Mouse (Mus musculus): ENCODE results near the gene Twsg1. TPM values are rescaled to one million over a fixed set of nuclear protein-coding genes. Genes with fewer than 3 reads are reported as not detected.

Twsg1 gene
- total and polyA plus RNA-seq, 2 experiments = 16.3 to 21.2 TPM

DNA sequence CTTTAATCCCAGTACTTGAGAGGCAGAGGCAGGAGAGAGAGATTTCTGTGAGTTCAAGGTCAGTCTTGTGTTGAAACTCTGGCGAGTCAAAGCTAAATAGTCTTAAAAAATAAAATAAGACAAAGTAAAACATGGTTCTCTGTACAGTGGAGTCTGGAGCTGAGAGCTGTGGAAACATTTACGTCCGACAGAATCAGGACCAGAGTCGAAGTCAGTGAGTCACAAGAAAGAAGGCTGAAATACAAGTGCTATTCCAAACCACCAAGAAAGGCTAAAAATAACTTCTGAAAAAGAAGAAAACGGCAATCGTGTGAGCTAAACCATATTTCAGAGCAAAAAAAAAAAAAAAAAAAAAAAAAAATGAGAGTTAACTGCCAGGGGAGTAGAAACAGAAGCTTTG lies 48.7 kb downstream of the Twsg1 start:
- Histone ChIP-seq H3K4me1 (ENCODE audit: control insufficient read depth, insufficient read depth, low read length) (no peaks in the 10 kb centered on the region), H3K9ac (ENCODE audit: low read depth, low read length) (no peak overlapping the region), H3K79me2 (ENCODE audit: control insufficient read depth, insufficient read depth, low read length) (no peaks in the 10 kb centered on the region), H3K4me3 (ENCODE audit: insufficient read depth, low read depth, low read length) (no peak overlapping the region), H3K27me3 (ENCODE audit: control insufficient read depth, insufficient read depth, low read length) (no peaks in the 10 kb centered on the region), H3K36me3 (ENCODE audit: control insufficient read depth, insufficient read depth, low read length) (no peaks in the 10 kb centered on the region), H3K27ac (replicated peaks; ENCODE audit: insufficient read depth, low read depth, low read length) (no peak overlapping the region)
- DNase-seq (ENCODE audit: extremely low read depth, low read depth, low spot score) = no peak
- TF ChIP-seq CTCF (IDR thresholded peaks at IDR 0.05; ENCODE audit: low read depth, low read length) (no peak), POLR2A (IDR thresholded peaks at IDR 0.05; ENCODE audit: extremely low read depth, insufficient read depth, low read length) (no peak)
- 88% methylated on average over 6 of the region's 6 CpGs for WGBS

GRCm38 (mm10) chr17:65896016-65896415 lies 55.0 kb downstream of the Twsg1 start:
- TF ChIP-seq CTCF (IDR thresholded peaks at IDR 0.05; ENCODE audit: low read depth, low read length) = no peak
- no peak for TF ChIP-seq POLR2A (IDR thresholded peaks at IDR 0.05; ENCODE audit: extremely low read depth, insufficient read depth, low read length)
- WGBS = 95% methylated on average over 3 of the region's 3 CpGs
- H3K36me3 ChIP-seq (ENCODE audit: control insufficient read depth, insufficient read depth, low read length) = no peaks in the 10 kb centered on the region
- no peak overlapping the region for H3K27ac ChIP-seq (replicated peaks; ENCODE audit: insufficient read depth, low read depth, low read length)
- no peaks in the 10 kb centered on the region for H3K79me2 ChIP-seq (ENCODE audit: control insufficient read depth, insufficient read depth, low read length)
- DNase-seq (ENCODE audit: extremely low read depth, low read depth, low spot score) = no peak
- H3K4me3 ChIP-seq (ENCODE audit: insufficient read depth, low read depth, low read length) = no peak overlapping the region
- no peaks in the 10 kb centered on the region for H3K4me1 ChIP-seq (ENCODE audit: control insufficient read depth, insufficient read depth, low read length)
- H3K9ac ChIP-seq (ENCODE audit: low read depth, low read length) = no peak overlapping the region
- H3K27me3 ChIP-seq (ENCODE audit: control insufficient read depth, insufficient read depth, low read length) = no peaks in the 10 kb centered on the region; the same call in 1 of the 2 replicates

DNA sequence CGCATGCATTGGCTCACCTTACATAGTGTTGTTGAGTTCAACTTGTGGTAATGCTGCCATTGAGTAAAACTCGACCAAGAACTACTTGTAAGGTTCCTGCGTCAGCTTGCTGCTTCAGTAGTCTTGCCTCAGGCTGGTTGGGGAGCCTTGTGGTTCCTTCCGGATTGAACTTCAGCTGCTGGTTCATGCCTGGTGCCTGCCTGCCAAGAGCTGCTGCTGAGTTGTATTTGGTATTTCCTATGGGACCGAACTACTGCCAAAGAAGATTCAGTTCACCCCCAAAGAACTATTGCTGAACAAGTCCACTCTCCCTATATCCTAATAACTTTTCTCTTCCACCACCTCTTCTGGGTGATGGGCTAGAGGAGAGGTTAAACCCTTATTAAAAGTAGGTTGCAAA lies 61.5 kb downstream of the Twsg1 start:
- Histone ChIP-seq H3K27ac (replicated peaks; ENCODE audit: insufficient read depth, low read depth, low read length) (no peak overlapping the region), H3K9ac (ENCODE audit: low read depth, low read length) (no peak overlapping the region), H3K27me3 (ENCODE audit: control insufficient read depth, insufficient read depth, low read length) (no peaks in the 10 kb centered on the region), H3K36me3 (ENCODE audit: control insufficient read depth, insufficient read depth, low read length) (no peaks in the 10 kb centered on the region), H3K4me1 (ENCODE audit: control insufficient read depth, insufficient read depth, low read length) (no peaks in the 10 kb centered on the region), H3K79me2 (ENCODE audit: control insufficient read depth, insufficient read depth, low read length) (peaks cover under 1% of the 10 kb centered on the region; the same call in 1 of the 2 replicates), H3K4me3 (ENCODE audit: insufficient read depth, low read depth, low read length) (no peak overlapping the region)
- 85% methylated on average over 5 of the region's 5 CpGs for WGBS
- TF ChIP-seq CTCF (IDR thresholded peaks at IDR 0.05; ENCODE audit: low read depth, low read length) = no peak
- TF ChIP-seq POLR2A (IDR thresholded peaks at IDR 0.05; ENCODE audit: extremely low read depth, insufficient read depth, low read length) = no peak
- no peak for DNase-seq (ENCODE audit: extremely low read depth, low read depth, low spot score)

DNA sequence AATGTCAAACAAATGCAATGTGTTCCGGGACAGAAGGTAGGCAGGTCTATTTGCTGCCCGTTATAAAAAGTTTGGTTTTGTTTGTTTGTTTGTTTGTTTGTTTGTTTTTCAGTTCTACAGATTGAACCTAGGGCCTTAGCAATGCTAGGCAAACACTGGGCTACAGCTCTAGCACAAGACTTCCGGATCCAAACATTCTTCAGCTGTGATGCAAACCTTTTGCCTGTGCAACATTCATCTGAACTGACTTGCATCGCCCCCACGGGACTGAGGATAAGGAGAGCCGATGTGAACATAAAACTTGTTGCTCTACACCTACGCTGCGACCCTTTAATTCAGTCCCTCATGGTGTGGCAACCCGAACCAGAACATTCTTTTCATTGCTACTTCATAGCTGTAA lies 64.5 kb downstream of the Twsg1 start:
- no peak overlapping the region for H3K9ac ChIP-seq (ENCODE audit: low read depth, low read length)
- no peak overlapping the region for H3K4me3 ChIP-seq (ENCODE audit: insufficient read depth, low read depth, low read length)
- H3K4me1 ChIP-seq (ENCODE audit: control insufficient read depth, insufficient read depth, low read length) = peaks cover 2% of the 10 kb centered on the region; the same call in 1 of the 2 replicates
- TF ChIP-seq POLR2A (IDR thresholded peaks at IDR 0.05; ENCODE audit: extremely low read depth, insufficient read depth, low read length) (no peak), CTCF (IDR thresholded peaks at IDR 0.05; ENCODE audit: low read depth, low read length) (no peak)
- H3K36me3 ChIP-seq (ENCODE audit: control insufficient read depth, insufficient read depth, low read length) = no peaks in the 10 kb centered on the region
- no peak overlapping the region for H3K27ac ChIP-seq (replicated peaks; ENCODE audit: insufficient read depth, low read depth, low read length)
- DNase-seq (ENCODE audit: extremely low read depth, low read depth, low spot score) = no peak
- 71% methylated on average over 9 of the region's 9 CpGs for WGBS
- no peaks in the 10 kb centered on the region for H3K27me3 ChIP-seq (ENCODE audit: control insufficient read depth, insufficient read depth, low read length)
- H3K79me2 ChIP-seq (ENCODE audit: control insufficient read depth, insufficient read depth, low read length) = peaks cover 14% of the 10 kb centered on the region

GRCm38 (mm10) chr17:65885697-65886529 lies 65.1 kb downstream of the Twsg1 start, which contains the start of gene Ralbp1:
TSS of gene Ralbp1 (minus strand) at chr17:65885798.
- TF ChIP-seq POLR2A (IDR thresholded peaks at IDR 0.05; ENCODE audit: extremely low read depth, insufficient read depth, low read length) = no peak
- no peak for TF ChIP-seq CTCF (IDR thresholded peaks at IDR 0.05; ENCODE audit: low read depth, low read length)
- peak within 1 kb of the TSS; percentile 89 for H3K9ac ChIP-seq (ENCODE audit: low read depth, low read length)
- WGBS = 13% methylated on average over 14 of the region's 14 CpGs
- peak within 1 kb of the TSS; percentile 85 for H3K27ac ChIP-seq (replicated peaks; ENCODE audit: insufficient read depth, low read depth, low read length)
- H3K4me3 ChIP-seq (ENCODE audit: insufficient read depth, low read depth, low read length) = peak within 1 kb of the TSS; percentile 94
- H3K27me3 ChIP-seq (ENCODE audit: control insufficient read depth, insufficient read depth, low read length) = no peaks in the 10 kb centered on the region
- H3K4me1 ChIP-seq (ENCODE audit: control insufficient read depth, insufficient read depth, low read length) = peaks cover 2% of the 10 kb centered on the region; the same call in 1 of the 2 replicates
- peak; percentile 39 for DNase-seq (ENCODE audit: extremely low read depth, low read depth, low spot score)
- H3K36me3 ChIP-seq (ENCODE audit: control insufficient read depth, insufficient read depth, low read length) = no peaks in the 10 kb centered on the region
- peaks cover 14% of the 10 kb centered on the region for H3K79me2 ChIP-seq (ENCODE audit: control insufficient read depth, insufficient read depth, low read length)

DNA sequence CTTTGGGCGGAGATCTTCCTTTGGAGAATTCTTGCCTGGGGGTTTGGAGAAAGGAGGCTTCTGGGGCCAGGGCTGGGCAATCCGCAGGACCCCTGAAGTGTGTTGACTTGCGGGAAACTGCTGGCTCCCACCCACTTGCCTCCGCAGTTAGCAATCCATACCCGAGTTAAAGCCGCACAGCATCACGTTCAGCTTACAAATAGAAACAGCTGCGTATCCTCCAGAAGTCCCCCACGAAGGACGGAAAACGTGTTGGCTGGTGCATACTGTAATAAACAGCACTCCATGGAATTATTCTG lies 65.7 kb downstream of the Twsg1 start:
- peak overlapping the region; percentile 75 for H3K4me3 ChIP-seq (ENCODE audit: insufficient read depth, low read depth, low read length)
- H3K79me2 ChIP-seq (ENCODE audit: control insufficient read depth, insufficient read depth, low read length) = peaks cover 14% of the 10 kb centered on the region
- H3K27ac ChIP-seq (replicated peaks; ENCODE audit: insufficient read depth, low read depth, low read length) = peak overlapping the region; percentile 85
- H3K4me1 ChIP-seq (ENCODE audit: control insufficient read depth, insufficient read depth, low read length) = peaks cover 2% of the 10 kb centered on the region; the same call in 1 of the 2 replicates
- no peaks in the 10 kb centered on the region for H3K27me3 ChIP-seq (ENCODE audit: control insufficient read depth, insufficient read depth, low read length)
- under 1% methylated on average over 11 of the region's 11 CpGs for WGBS
- H3K9ac ChIP-seq (ENCODE audit: low read depth, low read length) = peak overlapping the region; percentile 70
- H3K36me3 ChIP-seq (ENCODE audit: control insufficient read depth, insufficient read depth, low read length) = no peaks in the 10 kb centered on the region
- DNase-seq (ENCODE audit: extremely low read depth, low read depth, low spot score) = no peak
- TF ChIP-seq CTCF (IDR thresholded peaks at IDR 0.05; ENCODE audit: low read depth, low read length) (no peak), POLR2A (IDR thresholded peaks at IDR 0.05; ENCODE audit: extremely low read depth, insufficient read depth, low read length) (no peak)

Measured in liver, adult 2 months (tissue).